Mouse (Mus musculus): ENCODE measurements around the gene Gad1. TPM values are rescaled to one million over a fixed set of nuclear protein-coding genes. Genes with fewer than 3 reads are reported as not detected.

Gene Gad1
- total RNA-seq, 2 experiments from 2014 or later: 343 to 384 TPM

- no peak overlapping the region for H3K4me3 ChIP-seq
- no peak for DNase-seq (ENCODE audit: low spot score in 2 of 2)
- no peak for TF ChIP-seq CTCF (conservative IDR thresholded peaks at IDR 0.05)
- no peak overlapping the region for H3K27ac ChIP-seq
These were observed 92.5 kb downstream of the Gad1 start for GRCm38 (mm10) chr2:70645266-70645780.

- H3K4me3 ChIP-seq: no peak overlapping the region
- DNase-seq (ENCODE audit: low spot score in 2 of 2): no peak
- TF ChIP-seq CTCF (conservative IDR thresholded peaks at IDR 0.05): no peak
- no peak overlapping the region for H3K27ac ChIP-seq
These were observed 94.8 kb downstream of the Gad1 start for GRCm38 (mm10) chr2:70647681-70648080.

GRCm38 (mm10) chr2:70648271-70648670, 95.4 kb downstream of the Gad1 start:
- TF ChIP-seq CTCF (conservative IDR thresholded peaks at IDR 0.05): no peak
- DNase-seq (ENCODE audit: low spot score in 2 of 2): no peak
- no peak overlapping the region for H3K27ac ChIP-seq
- H3K4me3 ChIP-seq: no peak overlapping the region

GRCm38 (mm10) chr2:70649471-70649870, 96.6 kb downstream of the Gad1 start:
- no peak overlapping the region for H3K4me3 ChIP-seq
- H3K27ac ChIP-seq: no peak overlapping the region
- no peak for TF ChIP-seq CTCF (conservative IDR thresholded peaks at IDR 0.05)
- no peak for DNase-seq (ENCODE audit: low spot score in 2 of 2)

Other genes with a start within 250 kb of the Gad1 start
- under 1 TPM; 0.39 to 0.51 TPM for gene Sp5, start 78.1 kb upstream of the Gad1 start, total RNA-seq (2021)
- gene Erich2, start 44.3 kb upstream of the Gad1 start, total RNA-seq (2021): under 1 TPM in 1 of 2 experiments, not detected in 1; 0.39 TPM
- gene Gorasp2, start 108.5 kb downstream of the Gad1 start, total RNA-seq (2021): 100 to 1,000 TPM; 105 to 108 TPM
- not detected for gene Gm26558, start 109.0 kb downstream of the Gad1 start, total RNA-seq (2021)